Mouse (Mus musculus) kidney, postnatal 0 days (tissue): ENCODE data around the gene Tpk1. TPM values are rescaled to one million over a fixed set of nuclear protein-coding genes. Genes with fewer than 3 reads are reported as not detected.
A peak's percentile ranks its signal among the peaks of the same experiment; 100 is the strongest.

Experiments
- ATAC-seq: fragments of 200-750 bp; cut with Nextera tagmentation; replicated peaks from 2 replicates; pipeline ENCODE4 v1.8.0; 2017; ENCODE audit warnings: low read depth, moderate number of reproducible peaks, moderate TSS enrichment, moderate library complexity; ENCODE audit not compliant: low FRiP score
- DNase-seq: peaks from one replicate; pipeline ENCODE4 v3.0.0-alpha.2; 2016; ENCODE audit warnings: low spot score
- H3K27ac ChIP-seq: fragments of 300-500 bp; sonication (generic); 2 replicates; pipeline ENCODE4 v1.5.1; 2014; ENCODE audit warnings: mild to moderate bottlenecking
- H3K27me3 ChIP-seq: fragments of 300-500 bp; sonication (generic); 2 replicates; pipeline ENCODE4 v1.6.1; 2014; ENCODE audit warnings: low read length, mixed read lengths; ENCODE audit not compliant: insufficient read depth
- H3K36me3 ChIP-seq: fragments of 300-500 bp; sonication (generic); 2 replicates; pipeline ENCODE4 v1.6.1; 2014; ENCODE audit warnings: low read length, mixed read lengths; ENCODE audit not compliant: insufficient read depth
- H3K4me1 ChIP-seq: fragments of 300-500 bp; sonication (generic); replicated peaks from 2 replicates; pipeline ENCODE4 v1.6.1; 2014; ENCODE audit warnings: antibody characterized with exemption, low read length, mixed read lengths; ENCODE audit not compliant: insufficient read depth
- H3K4me2 ChIP-seq: fragments of 300-500 bp; sonication (generic); 2 replicates; pipeline ENCODE4 v1.6.1; 2014; ENCODE audit warnings: mild to moderate bottlenecking, low read length, moderate library complexity, mixed read lengths
- H3K4me3 ChIP-seq: fragments of 300-500 bp; sonication (generic); replicated peaks from 2 replicates; pipeline ENCODE4 v1.5.1; 2014; ENCODE audit warnings: low read depth, low read length
- H3K9ac ChIP-seq: fragments of 300-500 bp; sonication (generic); 2 replicates; pipeline ENCODE4 v1.6.1; 2014; ENCODE audit warnings: low read depth, low read length
- H3K9me3 ChIP-seq: fragments of 300-500 bp; sonication (generic); replicated peaks from 2 replicates; pipeline ENCODE4 v1.6.1; 2016; ENCODE audit warnings: low read length, inconsistent platforms, mixed read lengths
- CTCF ChIP-seq: IDR thresholded peaks from 2 replicates; pipeline ENCODE4 v1.5.1; 2016; ENCODE audit warnings: antibody characterized with exemption, low read depth, mild to moderate bottlenecking, moderate library complexity
- WGBS: fragments of 180-500 bp; shearing (Covaris S2); extraction: QIAGEN DNeasy Blood & Tissue Kit; methylation state at CpG from one replicate; pipeline ENCODE4 v1.1.7; 2014; 5-methylcytosine and 5-hydroxymethylcytosine counted together
- polyA plus RNA-seq: library from polyadenylated mRNA; unstranded; fragments of >200 nt; fragmentation: Nextera tagmentation; extraction: Ambion mirVana; gene quantifications from 2 replicates; pipeline ENCODE4 v1.2.1, GENCODE M21; 2015

The Tpk1 gene
- polyA plus RNA-seq, 1 experiment from 2014 or later = 29.5 TPM

GRCm38 (mm10) chr6:43532822-43533221, 133.3 kb downstream of the Tpk1 start:
- Histone ChIP-seq H3K36me3 (no peaks in the 10 kb centered on the region), H3K27me3 (no peaks in the 10 kb centered on the region), H3K9ac (no peak overlapping the region), H3K4me1 (no peaks in the 10 kb centered on the region), H3K27ac (no peak overlapping the region), H3K4me3 (no peak overlapping the region), H3K4me2 (no peak overlapping the region), H3K9me3 (no peaks in the 10 kb centered on the region)
- ATAC-seq = no peak
- WGBS = 93% methylated on average over 3 of the region's 3 CpGs
- no peak for DNase-seq
- TF ChIP-seq CTCF = no peak

GRCm38 (mm10) chr6:43531996-43532395, 134.1 kb downstream of the Tpk1 start:
- TF ChIP-seq CTCF = no peak

DNA sequence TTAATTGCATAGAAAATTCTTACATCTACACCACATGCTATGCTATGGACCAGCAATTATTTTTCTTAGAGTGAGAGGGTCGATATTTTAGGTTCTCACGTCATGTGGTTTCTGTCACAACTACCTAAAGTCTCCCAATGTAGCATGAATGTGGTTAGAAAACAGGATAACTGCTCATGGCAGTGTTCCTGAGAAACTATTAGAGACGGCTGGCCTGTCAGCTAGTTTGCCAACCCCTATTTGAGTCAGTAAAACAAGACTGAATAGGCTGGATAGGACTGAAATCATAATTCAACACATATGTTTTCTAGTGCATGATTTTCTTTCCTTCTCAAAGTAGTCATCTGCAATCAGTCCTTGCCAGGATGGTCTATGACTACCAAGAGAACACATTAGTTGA, 137.1 kb downstream of the Tpk1 start:
- TF ChIP-seq CTCF = no peak
- ATAC-seq = no peak
- Histone ChIP-seq H3K27ac (no peak overlapping the region), H3K4me2 (no peak overlapping the region), H3K9me3 (no peaks in the 10 kb centered on the region), H3K4me3 (no peak overlapping the region), H3K4me1 (no peaks in the 10 kb centered on the region), H3K9ac (no peak overlapping the region), H3K36me3 (no peaks in the 10 kb centered on the region), H3K27me3 (no peaks in the 10 kb centered on the region)
- no peak for DNase-seq
- WGBS = 71% methylated on average over 3 of the region's 3 CpGs

More at GRCm38 (mm10) chr6:43531996-43532395, 134.1 kb downstream of the Tpk1 start:
- DNase-seq (no peak), ATAC-seq (no peak)
- no peaks in the 10 kb centered on the region for H3K27me3 ChIP-seq
- no peak overlapping the region for H3K4me3 ChIP-seq
- H3K27ac ChIP-seq = no peak overlapping the region
- no peaks in the 10 kb centered on the region for H3K36me3 ChIP-seq
- no peak overlapping the region for H3K9ac ChIP-seq
- H3K9me3 ChIP-seq = no peaks in the 10 kb centered on the region
- H3K4me1 ChIP-seq = no peaks in the 10 kb centered on the region
- no peak overlapping the region for H3K4me2 ChIP-seq

- no peaks in the 10 kb centered on the region for H3K4me1 ChIP-seq
- H3K9ac ChIP-seq = no peak overlapping the region
- peak; percentile 55 for DNase-seq
- no peak overlapping the region for H3K4me2 ChIP-seq
- TF ChIP-seq CTCF = no peak
- no peaks in the 10 kb centered on the region for H3K36me3 ChIP-seq
- H3K4me3 ChIP-seq = no peak overlapping the region
- H3K27me3 ChIP-seq = no peaks in the 10 kb centered on the region
- no peak; the same call in 1 of the 2 replicates for ATAC-seq
- H3K27ac ChIP-seq = no peak overlapping the region
- WGBS = 48% methylated on average over 2 of the region's 2 CpGs
- H3K9me3 ChIP-seq = no peaks in the 10 kb centered on the region
Observed at GRCm38 (mm10) chr6:43525028-43525427, 141.1 kb downstream of the Tpk1 start.

DNA sequence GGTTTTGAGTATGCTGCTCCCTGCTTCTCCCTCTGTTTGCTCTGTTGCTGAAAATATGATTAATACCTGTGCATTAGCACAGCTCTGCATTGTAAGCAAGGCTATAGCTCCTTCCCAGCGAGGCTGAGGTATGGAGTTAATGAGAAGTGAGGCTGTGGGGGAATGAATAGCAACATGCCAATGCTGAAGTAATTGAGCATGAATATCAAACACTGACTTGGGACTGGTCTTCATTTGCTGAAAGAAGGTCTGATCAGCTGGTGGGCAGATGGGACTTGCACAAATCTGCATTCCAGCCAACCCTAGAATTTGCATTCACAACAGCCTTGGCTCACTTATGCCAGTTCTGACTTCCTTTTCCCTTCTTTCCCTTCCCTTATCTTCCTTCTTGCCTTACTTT, 144.0 kb downstream of the Tpk1 start:
- Histone ChIP-seq H3K27me3 (no peaks in the 10 kb centered on the region), H3K4me2 (no peak overlapping the region), H3K4me3 (no peak overlapping the region), H3K4me1 (no peaks in the 10 kb centered on the region), H3K9ac (no peak overlapping the region), H3K27ac (no peak overlapping the region), H3K36me3 (no peaks in the 10 kb centered on the region), H3K9me3 (no peaks in the 10 kb centered on the region)
- TF ChIP-seq CTCF = no peak
- 39% methylated on average over 1 of the region's 1 CpGs for WGBS
- DNase-seq (no peak), ATAC-seq (no peak)

DNA sequence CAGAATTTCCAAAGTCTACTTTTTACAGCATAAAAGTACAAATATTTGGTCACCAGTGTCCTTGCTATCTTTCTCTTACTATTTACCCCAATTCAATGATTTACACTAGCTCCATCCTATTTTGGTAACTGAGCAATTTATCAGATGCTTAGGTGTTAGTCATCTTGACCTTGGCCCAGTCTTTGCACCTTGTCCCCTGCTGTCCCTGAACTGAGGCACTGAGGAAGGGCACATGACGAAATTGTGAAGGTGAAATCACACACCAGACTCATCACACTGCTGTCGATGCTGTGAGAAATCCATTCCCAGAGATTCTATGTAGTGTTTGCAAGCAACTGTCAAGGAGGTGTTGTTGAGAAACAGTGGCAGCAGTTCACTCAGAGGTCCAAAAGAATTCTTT, 145.9 kb downstream of the Tpk1 start:
- Histone ChIP-seq H3K9ac (no peak overlapping the region), H3K4me2 (no peak overlapping the region), H3K4me3 (no peak overlapping the region), H3K36me3 (no peaks in the 10 kb centered on the region), H3K27ac (no peak overlapping the region), H3K9me3 (no peaks in the 10 kb centered on the region), H3K4me1 (no peaks in the 10 kb centered on the region), H3K27me3 (no peaks in the 10 kb centered on the region)
- WGBS = 66% methylated on average over 2 of the region's 2 CpGs
- TF ChIP-seq CTCF = no peak
- no peak for ATAC-seq
- no peak for DNase-seq

- ATAC-seq = no peak
Observed at GRCm38 (mm10) chr6:43518378-43518777, 147.7 kb downstream of the Tpk1 start.

More at GRCm38 (mm10) chr6:43518378-43518777, 147.7 kb downstream of the Tpk1 start:
- TF ChIP-seq CTCF = no peak
- H3K9ac ChIP-seq = no peak overlapping the region
- no peak overlapping the region for H3K4me3 ChIP-seq
- H3K27ac ChIP-seq = no peak overlapping the region
- H3K27me3 ChIP-seq = no peaks in the 10 kb centered on the region
- no peaks in the 10 kb centered on the region for H3K4me1 ChIP-seq
- H3K4me2 ChIP-seq = no peak overlapping the region
- no peak for DNase-seq
- no peaks in the 10 kb centered on the region for H3K36me3 ChIP-seq
- no peaks in the 10 kb centered on the region for H3K9me3 ChIP-seq
